Mouse (Mus musculus): ENCODE measurements around the gene Zfp580. TPM values are rescaled to one million over a fixed set of nuclear protein-coding genes. Genes with fewer than 3 reads are reported as not detected.

Zfp580 gene
- polyA plus RNA-seq, 1 experiment from 2014 or later, result 48.9 TPM

GRCm38 (mm10) chr7:5038940-5039339 lies 12.4 kb upstream of the Zfp580 start:
- Histone ChIP-seq H3K9me3 (ENCODE audit: control insufficient read depth, low read length) (no peaks in the 10 kb centered on the region), H3K27ac (ENCODE audit: low read depth, low read length) (no peak overlapping the region), H3K4me1 (ENCODE audit: control insufficient read depth, insufficient read depth, low read length) (no peaks in the 10 kb centered on the region), H3K27me3 (ENCODE audit: control insufficient read depth, insufficient read depth, low read length) (no peaks in the 10 kb centered on the region), H3K9ac (ENCODE audit: low read length) (peak overlapping the region; percentile 58), H3K36me3 (ENCODE audit: control insufficient read depth, insufficient read depth, low read length) (peaks cover 6% of the 10 kb centered on the region; the same call in 1 of the 2 replicates), H3K4me2 (ENCODE audit: low read depth) (peak overlapping the region; percentile 38), H3K4me3 (ENCODE audit: low read depth, low read length) (peak overlapping the region; percentile 43)
- DNase-seq (ENCODE audit: low spot score), result no peak
- WGBS, result 46% methylated on average over 5 of the region's 5 CpGs
- ATAC-seq (ENCODE audit: insufficient read depth, low FRiP score, low TSS enrichment), result no peak

- Histone ChIP-seq H3K4me2 (ENCODE audit: low read depth) (no peak overlapping the region), H3K9ac (ENCODE audit: low read length) (no peak overlapping the region), H3K9me3 (ENCODE audit: control insufficient read depth, low read length) (no peaks in the 10 kb centered on the region), H3K4me3 (ENCODE audit: low read depth, low read length) (no peak overlapping the region), H3K4me1 (ENCODE audit: control insufficient read depth, insufficient read depth, low read length) (no peaks in the 10 kb centered on the region), H3K36me3 (ENCODE audit: control insufficient read depth, insufficient read depth, low read length) (no peaks in the 10 kb centered on the region), H3K27me3 (ENCODE audit: control insufficient read depth, insufficient read depth, low read length) (no peaks in the 10 kb centered on the region), H3K27ac (ENCODE audit: low read depth, low read length) (no peak overlapping the region)
- no peak for DNase-seq (ENCODE audit: low spot score)
- no peak for ATAC-seq (ENCODE audit: insufficient read depth, low FRiP score, low TSS enrichment)
- WGBS, result 78% methylated on average over 2 of the region's 2 CpGs
These were observed 6.4 kb upstream of the Zfp580 start for GRCm38 (mm10) chr7:5044981-5045380.

- no peaks in the 10 kb centered on the region for H3K36me3 ChIP-seq (ENCODE audit: control insufficient read depth, insufficient read depth, low read length)
These were observed 5.2 kb upstream of the Zfp580 start for GRCm38 (mm10) chr7:5046112-5046511.

DNA sequence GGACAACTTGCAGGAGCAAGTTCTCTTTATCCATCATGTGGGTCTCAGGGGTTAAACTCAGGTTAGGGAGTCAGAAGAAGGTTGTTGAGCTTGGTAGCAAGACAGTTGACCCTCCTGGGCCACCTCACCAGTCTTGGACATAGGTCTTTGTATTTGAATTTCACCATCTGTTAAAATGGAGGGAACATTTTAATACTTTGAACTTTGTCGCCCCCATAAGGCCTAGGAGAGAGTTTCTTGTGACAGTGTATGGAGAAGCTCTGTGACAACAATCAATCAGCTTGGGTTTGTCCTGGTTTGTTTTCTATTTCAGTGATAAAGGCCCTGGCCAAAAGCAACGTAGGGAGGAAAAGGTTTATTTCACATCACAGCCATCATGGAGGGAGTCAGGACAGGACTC lies 4.0 kb upstream of the Zfp580 start:
- WGBS, result 40% methylated on average over 2 of the region's 2 CpGs
- no peak for DNase-seq (ENCODE audit: low spot score)
- no peaks in the 10 kb centered on the region; the same call in 1 of the 2 replicates for H3K4me1 ChIP-seq (ENCODE audit: control insufficient read depth, insufficient read depth, low read length)

More at GRCm38 (mm10) chr7:5046112-5046511, 5.2 kb upstream of the Zfp580 start:
- H3K9ac ChIP-seq (ENCODE audit: low read length), result no peak overlapping the region
- H3K4me3 ChIP-seq (ENCODE audit: low read depth, low read length), result no peak overlapping the region
- WGBS, result 66% methylated on average over 2 of the region's 2 CpGs
- H3K4me2 ChIP-seq (ENCODE audit: low read depth), result no peak overlapping the region
- H3K27ac ChIP-seq (ENCODE audit: low read depth, low read length), result no peak overlapping the region
- no peaks in the 10 kb centered on the region; the same call in 1 of the 2 replicates for H3K4me1 ChIP-seq (ENCODE audit: control insufficient read depth, insufficient read depth, low read length)
- ATAC-seq (ENCODE audit: insufficient read depth, low FRiP score, low TSS enrichment) (no peak), DNase-seq (ENCODE audit: low spot score) (no peak)
- H3K9me3 ChIP-seq (ENCODE audit: control insufficient read depth, low read length), result no peaks in the 10 kb centered on the region
- no peaks in the 10 kb centered on the region for H3K27me3 ChIP-seq (ENCODE audit: control insufficient read depth, insufficient read depth, low read length)

DNA sequence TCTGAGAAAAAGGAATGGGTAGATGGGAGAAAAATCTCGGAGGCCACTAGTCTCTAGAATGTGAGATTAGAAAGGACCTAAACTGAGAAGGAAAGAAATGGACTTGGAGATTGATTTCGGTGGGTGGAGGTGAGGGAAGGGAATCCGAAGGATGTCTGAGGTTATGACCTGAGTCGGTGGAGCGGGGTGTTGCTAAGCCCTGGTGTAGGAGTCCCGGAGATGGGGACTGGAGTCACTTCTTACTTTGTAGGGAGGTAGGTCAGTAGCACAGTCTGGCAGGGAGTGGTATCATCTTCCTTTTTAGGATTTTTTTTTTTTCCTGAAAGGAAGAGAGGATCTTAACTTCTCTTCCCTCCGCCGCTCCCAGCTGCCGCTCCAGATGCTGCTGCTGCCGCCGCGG lies 1.1 kb downstream of the Zfp580 start:
- Histone ChIP-seq H3K9ac (ENCODE audit: low read length) (no peak overlapping the region), H3K4me3 (ENCODE audit: low read depth, low read length) (peak overlapping the region; percentile 79), H3K9me3 (ENCODE audit: control insufficient read depth, low read length) (no peaks in the 10 kb centered on the region), H3K27ac (ENCODE audit: low read depth, low read length) (no peak overlapping the region), H3K4me1 (ENCODE audit: control insufficient read depth, insufficient read depth, low read length) (peaks cover 18% of the 10 kb centered on the region), H3K36me3 (ENCODE audit: control insufficient read depth, insufficient read depth, low read length) (no peaks in the 10 kb centered on the region), H3K27me3 (ENCODE audit: control insufficient read depth, insufficient read depth, low read length) (peaks cover 50% of the 10 kb centered on the region), H3K4me2 (ENCODE audit: low read depth) (peak overlapping the region; percentile 90)
- 2% methylated on average over 12 of the region's 12 CpGs for WGBS
- peak; percentile 21 for DNase-seq (ENCODE audit: low spot score)
- no peak for ATAC-seq (ENCODE audit: insufficient read depth, low FRiP score, low TSS enrichment)

More for the DNA sequence above, 4.0 kb upstream of the Zfp580 start:
- no peak overlapping the region for H3K27ac ChIP-seq (ENCODE audit: low read depth, low read length)
- H3K9me3 ChIP-seq (ENCODE audit: control insufficient read depth, low read length), result no peaks in the 10 kb centered on the region
- no peak overlapping the region for H3K9ac ChIP-seq (ENCODE audit: low read length)
- ATAC-seq (ENCODE audit: insufficient read depth, low FRiP score, low TSS enrichment), result no peak
- H3K27me3 ChIP-seq (ENCODE audit: control insufficient read depth, insufficient read depth, low read length), result no peaks in the 10 kb centered on the region
- H3K4me3 ChIP-seq (ENCODE audit: low read depth, low read length), result no peak overlapping the region
- no peaks in the 10 kb centered on the region for H3K36me3 ChIP-seq (ENCODE audit: control insufficient read depth, insufficient read depth, low read length)
- H3K4me2 ChIP-seq (ENCODE audit: low read depth), result no peak overlapping the region

DNA sequence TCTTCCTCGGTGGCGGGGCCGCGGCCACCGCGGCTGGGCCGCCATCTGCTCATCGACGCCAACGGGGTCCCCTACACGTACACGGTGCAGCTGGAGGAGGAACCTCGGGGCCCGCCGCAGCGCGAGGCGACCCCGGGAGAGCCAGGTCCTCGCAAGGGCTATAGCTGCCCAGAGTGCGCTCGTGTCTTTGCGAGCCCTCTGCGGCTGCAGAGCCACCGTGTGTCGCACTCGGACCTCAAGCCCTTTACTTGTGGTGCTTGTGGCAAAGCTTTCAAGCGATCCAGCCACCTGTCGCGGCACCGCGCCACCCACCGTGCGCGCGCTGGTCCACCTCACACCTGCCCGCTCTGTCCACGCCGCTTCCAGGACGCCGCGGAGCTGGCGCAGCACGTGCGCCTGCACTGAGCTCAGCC lies 1.6 kb downstream of the Zfp580 start:
- Histone ChIP-seq H3K9me3 (ENCODE audit: control insufficient read depth, low read length) (no peaks in the 10 kb centered on the region), H3K9ac (ENCODE audit: low read length) (peak overlapping the region; percentile 24; the same call in 1 of the 2 replicates), H3K27ac (ENCODE audit: low read depth, low read length) (no peak overlapping the region), H3K36me3 (ENCODE audit: control insufficient read depth, insufficient read depth, low read length) (no peaks in the 10 kb centered on the region), H3K4me2 (ENCODE audit: low read depth) (peak overlapping the region; percentile 90), H3K4me3 (ENCODE audit: low read depth, low read length) (peak overlapping the region; percentile 79), H3K27me3 (ENCODE audit: control insufficient read depth, insufficient read depth, low read length) (peaks cover 55% of the 10 kb centered on the region), H3K4me1 (ENCODE audit: control insufficient read depth, insufficient read depth, low read length) (peaks cover 18% of the 10 kb centered on the region)
- DNase-seq (ENCODE audit: low spot score) (peak; percentile 19), ATAC-seq (ENCODE audit: insufficient read depth, low FRiP score, low TSS enrichment) (no peak)
- WGBS, result 4% methylated on average over 42 of the region's 45 CpGs

DNA sequence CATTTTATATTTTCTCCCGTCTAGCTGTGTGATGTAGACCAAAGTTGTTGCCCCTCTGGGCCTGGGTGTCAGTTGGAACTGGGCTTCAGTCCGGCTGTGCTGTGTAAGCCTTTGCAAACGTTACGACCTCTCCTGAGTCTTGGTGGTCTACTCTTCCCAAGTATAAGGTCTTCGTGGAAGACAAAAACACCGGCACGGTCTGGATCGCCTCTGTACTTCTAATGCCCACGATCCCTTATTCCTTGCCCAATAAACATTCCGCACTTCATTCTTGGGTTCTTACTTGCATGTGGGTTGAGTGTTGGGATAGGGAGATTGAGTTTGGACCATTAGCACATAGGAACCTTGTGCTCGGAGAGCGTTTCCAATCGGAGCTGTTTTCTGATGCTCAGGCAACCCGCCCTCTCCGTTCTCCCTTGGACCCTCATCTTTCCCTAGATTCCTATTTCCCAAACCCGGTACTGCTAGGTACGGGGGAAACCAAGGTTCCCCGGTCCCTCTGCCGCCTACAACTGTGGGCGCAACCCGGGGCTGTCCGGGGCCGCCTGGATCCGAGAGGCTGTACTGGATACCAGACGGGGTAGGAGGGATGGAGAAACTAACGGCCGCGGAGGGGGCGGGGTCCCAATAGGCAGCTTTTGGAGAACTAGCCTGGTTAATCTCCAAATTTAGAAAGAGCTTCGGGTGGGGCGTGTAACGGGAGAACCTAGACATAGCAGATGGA lies 2.3 kb downstream of the Zfp580 start:
- peaks cover 56% of the 10 kb centered on the region for H3K27me3 ChIP-seq (ENCODE audit: control insufficient read depth, insufficient read depth, low read length)
- H3K4me2 ChIP-seq (ENCODE audit: low read depth), result peak overlapping the region; percentile 90
- DNase-seq (ENCODE audit: low spot score), result no peak
- WGBS, result 8% methylated on average over 32 of the region's 32 CpGs
- no peaks in the 10 kb centered on the region for H3K36me3 ChIP-seq (ENCODE audit: control insufficient read depth, insufficient read depth, low read length)
- H3K9me3 ChIP-seq (ENCODE audit: control insufficient read depth, low read length), result no peaks in the 10 kb centered on the region
- no peak for ATAC-seq (ENCODE audit: insufficient read depth, low FRiP score, low TSS enrichment)
- H3K4me1 ChIP-seq (ENCODE audit: control insufficient read depth, insufficient read depth, low read length), result peaks cover 18% of the 10 kb centered on the region
- peak overlapping the region; percentile 79 for H3K4me3 ChIP-seq (ENCODE audit: low read depth, low read length)
- peak overlapping the region; percentile 32 for H3K9ac ChIP-seq (ENCODE audit: low read length)
- H3K27ac ChIP-seq (ENCODE audit: low read depth, low read length), result no peak overlapping the region

DNA sequence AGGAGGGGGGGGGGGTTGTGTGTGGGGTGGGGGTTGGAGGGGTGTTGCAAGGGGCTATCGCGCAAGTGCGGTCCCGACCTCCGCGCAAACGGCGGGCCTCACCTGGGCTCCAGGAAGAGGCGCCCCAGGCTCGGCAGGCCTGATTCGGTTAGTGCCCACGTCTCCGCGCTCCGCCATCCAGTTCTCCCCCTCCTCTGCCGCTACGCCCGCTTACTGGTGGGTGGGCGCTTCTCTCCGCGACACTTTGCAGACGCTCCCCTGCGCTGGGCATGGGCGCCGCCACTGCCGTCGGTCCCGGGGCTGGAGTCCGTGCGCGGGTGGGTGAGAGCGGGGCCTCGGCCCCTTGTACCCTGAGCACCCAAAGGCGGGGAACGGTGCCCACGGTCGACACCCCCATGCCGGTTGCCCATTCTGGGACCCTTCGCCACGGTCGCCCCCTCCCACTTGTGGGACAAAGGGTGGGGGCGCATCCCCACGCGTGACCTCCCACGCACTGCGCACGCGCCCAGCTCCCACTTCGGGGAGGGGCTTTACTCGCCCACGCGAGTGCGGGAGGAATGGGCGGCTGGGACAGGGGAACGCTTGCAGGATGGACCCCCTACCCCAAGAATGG lies 5.4 kb downstream of the Zfp580 start:
- H3K36me3 ChIP-seq (ENCODE audit: control insufficient read depth, insufficient read depth, low read length), result no peaks in the 10 kb centered on the region
- DNase-seq (ENCODE audit: low spot score) (peak; percentile 54), ATAC-seq (ENCODE audit: insufficient read depth, low FRiP score, low TSS enrichment) (no peak)
- no peak overlapping the region for H3K27ac ChIP-seq (ENCODE audit: low read depth, low read length)
- 3% methylated on average over 47 of the region's 55 CpGs for WGBS
- peak overlapping the region; percentile 43 for H3K4me3 ChIP-seq (ENCODE audit: low read depth, low read length)
- H3K4me1 ChIP-seq (ENCODE audit: control insufficient read depth, insufficient read depth, low read length), result peaks cover 22% of the 10 kb centered on the region
- H3K9ac ChIP-seq (ENCODE audit: low read length), result peak overlapping the region; percentile 50; the same call in 1 of the 2 replicates
- H3K27me3 ChIP-seq (ENCODE audit: control insufficient read depth, insufficient read depth, low read length), result peaks cover 56% of the 10 kb centered on the region
- H3K9me3 ChIP-seq (ENCODE audit: control insufficient read depth, low read length), result no peaks in the 10 kb centered on the region
- H3K4me2 ChIP-seq (ENCODE audit: low read depth), result peak overlapping the region; percentile 60

- 36% methylated on average over 8 of the region's 8 CpGs for WGBS
- Histone ChIP-seq H3K4me3 (ENCODE audit: low read depth, low read length) (peak overlapping the region; percentile 43), H3K4me1 (ENCODE audit: control insufficient read depth, insufficient read depth, low read length) (peaks cover 22% of the 10 kb centered on the region), H3K9me3 (ENCODE audit: control insufficient read depth, low read length) (no peaks in the 10 kb centered on the region), H3K36me3 (ENCODE audit: control insufficient read depth, insufficient read depth, low read length) (no peaks in the 10 kb centered on the region), H3K4me2 (ENCODE audit: low read depth) (peak overlapping the region; percentile 60), H3K27me3 (ENCODE audit: control insufficient read depth, insufficient read depth, low read length) (peaks cover 56% of the 10 kb centered on the region), H3K9ac (ENCODE audit: low read length) (no peak overlapping the region), H3K27ac (ENCODE audit: low read depth, low read length) (no peak overlapping the region)
- DNase-seq (ENCODE audit: low spot score) (no peak), ATAC-seq (ENCODE audit: insufficient read depth, low FRiP score, low TSS enrichment) (no peak)
These were observed 6.0 kb downstream of the Zfp580 start for GRCm38 (mm10) chr7:5057381-5057780.

Data from neural tube, embryonic 11.5 days (tissue).